Mouse (Mus musculus) cerebral cortex, adult 2 months (tissue): ENCODE data around the gene Ccdc69.

Source experiments
- WGBS: fragments of 180-500 bp; shearing (Covaris S2); methylation state at CpG from one replicate; pipeline ENCODE4 v1.1.7; 2018; 5-methylcytosine and 5-hydroxymethylcytosine counted together

The Ccdc69 gene

GRCm38 (mm10) chr11:55008230-55008629 is 69.7 kb downstream of the Ccdc69 start:
- WGBS = 80% methylated on average over 6 of the region's 6 CpGs

- WGBS = 82% methylated on average over 5 of the region's 5 CpGs
These were observed 72.2 kb downstream of the Ccdc69 start for GRCm38 (mm10) chr11:55005684-55006083.

DNA sequence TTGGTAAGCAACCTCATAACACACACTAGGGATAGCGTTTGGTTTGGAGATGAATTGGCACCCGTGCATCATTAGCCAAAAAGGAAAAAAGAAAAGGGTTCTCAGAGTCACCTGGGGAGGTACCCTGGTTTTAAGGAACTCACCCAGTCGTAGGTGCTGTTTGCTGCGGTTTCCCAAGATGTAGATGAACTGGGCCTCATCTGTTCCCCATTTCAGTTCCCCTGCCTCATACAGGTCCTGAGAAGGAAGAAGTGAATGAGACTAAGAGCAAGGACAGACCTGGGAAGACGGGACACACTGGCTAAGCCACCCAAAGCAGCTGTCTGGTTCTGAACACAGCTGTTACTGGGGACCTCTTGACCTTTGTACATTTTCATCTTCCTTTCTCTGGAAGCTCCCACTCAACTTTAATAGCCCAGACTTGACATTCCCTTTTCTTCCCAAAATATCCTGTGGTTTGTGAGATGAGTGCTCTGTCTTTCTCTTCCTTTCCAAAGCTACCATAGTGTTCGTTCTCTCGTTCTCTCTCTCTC is 72.9 kb downstream of the Ccdc69 start:
- 68% methylated on average over 7 of the region's 7 CpGs for WGBS
